ENCODE assay signal across 9 mouse cellular contexts in the genomic region with DNA sequence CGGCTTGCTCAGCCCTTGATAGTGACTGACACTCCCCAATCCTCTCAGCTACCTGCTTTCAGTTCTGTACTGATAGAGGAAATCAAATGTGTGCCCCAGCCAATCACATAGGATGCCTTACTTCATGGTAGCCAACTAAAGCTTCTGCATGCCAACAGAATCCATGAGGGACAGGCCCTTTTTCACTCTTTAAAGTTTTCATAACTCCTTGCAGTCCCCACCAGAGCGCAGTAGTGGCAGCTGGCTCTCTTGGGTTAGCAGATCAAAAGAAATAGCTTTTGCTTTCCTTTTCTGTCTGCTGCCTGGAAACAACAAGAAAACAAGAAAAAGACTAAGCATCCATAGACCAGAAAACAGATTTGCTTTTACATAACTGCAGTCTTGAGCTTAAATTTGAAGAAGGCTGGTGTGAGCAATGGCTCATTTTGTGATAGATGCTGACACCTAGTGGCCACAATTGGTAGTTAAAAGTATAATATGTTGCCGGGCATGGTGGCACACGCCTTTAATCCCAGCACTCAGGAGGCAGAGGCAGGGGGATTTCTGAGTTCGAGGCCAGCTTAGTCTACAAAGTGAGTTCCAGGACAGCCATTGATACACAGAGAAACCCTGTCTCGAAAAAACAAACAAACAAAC. TPM values are rescaled to one million over a fixed set of nuclear protein-coding genes. Genes with fewer than 3 reads are reported as not detected.
DNase-seq lines count a peak whose midpoint lies in the region; ATAC-seq and TF ChIP-seq lines count a peak whose summit lies in the region.
"Had no signal": no experiment of that assay in that cellular context is flagged by ENCODE, and none has a peak within 500 bp of the region (broad histone marks: within the 10 kb centered on the region; RNA-seq: fewer than 3 reads in every experiment).

No protein-coding gene starts in this region.

- H3K36me3 ChIP-seq in forebrain, embryonic 16.5 days (ENCODE audit: control insufficient read depth, insufficient read depth), result no peaks in the 10 kb centered on the region
- H3K36me3 ChIP-seq: G1E had no signal

- no peak overlapping the region for H3K27ac ChIP-seq in forebrain, embryonic 16.5 days (ENCODE audit: low read length)

- no peak overlapping the region for H3K4me2 ChIP-seq in forebrain, embryonic 16.5 days (ENCODE audit: low read length)

- H3K4me3 ChIP-seq in forebrain, embryonic 16.5 days (replicated peaks; ENCODE audit: low read length), result no peak overlapping the region

- TF ChIP-seq POLR2A in brain, embryonic 14.5 days (IDR thresholded peaks at IDR 0.05; ENCODE audit: borderline replicate concordance, extremely low read depth, insufficient read depth, insufficient read length, poor library complexity, severe bottlenecking), result no peak

- DNase-seq in adrenal gland, postnatal 10 days, result peak; percentile 37
- no peak for DNase-seq in adrenal gland, adult 18-20 months (ENCODE audit: low spot score in 2 of 2)
- DNase-seq in 3134 (ENCODE audit: extremely low read depth, insufficient read length, low spot score), result peak; percentile 25
- peak; percentile 81 for DNase-seq in brain, embryonic 14.5 days (ENCODE audit: low read depth)
- DNase-seq in kidney, postnatal 36 days, result peak; percentile 50 to 58
- DNase-seq in yolk sac, embryonic 10.5 days (ENCODE audit: low spot score), result peak; percentile 38

- no peaks in the 10 kb centered on the region for H3K27me3 ChIP-seq in forebrain, embryonic 16.5 days (replicated peaks; ENCODE audit: control insufficient read depth, insufficient read depth, low read length)

- no peak overlapping the region for H3K9ac ChIP-seq in forebrain, embryonic 16.5 days (replicated peaks; ENCODE audit: low read depth, low read length)

- H3K4me1 ChIP-seq in forebrain, embryonic 16.5 days (replicated peaks; ENCODE audit: control insufficient read depth, insufficient read depth, low read length), result peaks cover 10% of the 10 kb centered on the region

- H3K9me3 ChIP-seq in forebrain, embryonic 16.5 days (ENCODE audit: control insufficient read depth, low read length), result no peaks in the 10 kb centered on the region
- H3K9me3 ChIP-seq: G1E had no signal

- ATAC-seq in forebrain, embryonic 16.5 days, result peak; percentile 65
- ATAC-seq in megakaryocyte-erythroid progenitor cell, adult 5-6 weeks (replicated peaks; ENCODE audit: low FRiP score, low TSS enrichment, poor library complexity, severe bottlenecking), result peak; percentile 61

- TF ChIP-seq CTCF in brain, embryonic 14.5 days (IDR thresholded peaks at IDR 0.05; ENCODE audit: borderline replicate concordance, extremely low read depth, insufficient read depth, insufficient read length), result peak; percentile 58; the same call in 1 of the 2 replicates

- 43% methylated on average over 6 of the region's 6 CpGs for WGBS in forebrain, embryonic 16.5 days

RNA-seq across cellular contexts. Expression of gene Slc35g1, which starts 43.2 kb away (rescaled TPM):
- 10 to 100 TPM; 15.1 to 18.4 TPM for total RNA-seq in adrenal gland, postnatal 10 days (2021)
- 10 to 100 TPM; 15.1 to 15.3 TPM for total RNA-seq in adrenal gland, adult 18-20 months (2021)
- 1.6 and 2.1 TPM in 2 replicates for polyA plus RNA-seq in brain, embryonic 14.5 days (2012; rRNA removed)
- polyA plus RNA-seq in forebrain, embryonic 16.5 days (2015; fragmentation: Nextera tagmentation; extraction: Ambion mirVana), result 1.3 and 1.6 TPM in 2 replicates
- total RNA-seq in megakaryocyte-erythroid progenitor cell, adult 5-6 weeks (2014; fragmentation: Nextera tagmentation), result 15.9 and 20.1 TPM in 2 replicates
- 23.1 and 28.8 TPM in 2 replicates for total RNA-seq in megakaryocyte-erythroid progenitor cell, adult 5-6 weeks (2017)

Comparison
In these comparisons a context has a peak if more than half of its experiments do, and no peak if none do; other contexts are left out.
1. DNase-seq: peak in adrenal gland, postnatal 10 days (single experiment), 3134 (single experiment), brain, embryonic 14.5 days (single experiment), kidney, postnatal 36 days (2 of 2) and yolk sac, embryonic 10.5 days (single experiment); none in adrenal gland, adult 18-20 months (0 of 2).